8 mouse cellular contexts compared by ENCODE assay signal in the genomic region with DNA sequence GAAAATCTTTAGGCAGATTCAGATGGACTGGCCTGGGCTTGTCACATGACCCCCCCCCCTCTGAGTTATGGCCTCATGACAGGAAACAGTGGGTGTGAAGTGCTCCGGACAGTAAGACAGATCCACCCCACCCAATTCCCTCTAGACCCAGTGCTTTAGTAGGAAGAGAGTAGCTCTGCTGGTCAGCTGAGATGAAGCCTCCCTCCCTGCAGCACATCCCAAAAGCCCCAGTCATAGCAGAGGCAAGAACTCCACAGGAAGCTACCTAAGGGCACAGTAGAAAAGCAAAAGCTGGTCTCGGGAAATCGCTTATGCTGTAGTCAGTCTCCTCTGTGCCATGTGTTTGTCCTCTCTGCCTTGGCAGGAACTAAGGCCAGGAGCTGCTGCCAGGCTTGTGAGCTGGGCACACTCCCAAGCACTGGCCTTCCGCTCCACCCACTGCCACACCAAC. TPM values are rescaled to one million over a fixed set of nuclear protein-coding genes. Genes with fewer than 3 reads are reported as not detected.
A peak's percentile ranks its signal among the peaks of the same experiment; 100 is the strongest.
DNase-seq lines count a peak whose midpoint lies in the region; ATAC-seq lines count a peak whose summit lies in the region.
"Had no signal": no experiment of that assay in that cellular context is flagged by ENCODE, and none has a peak within 500 bp of the region (broad histone marks: within the 10 kb centered on the region; RNA-seq: fewer than 3 reads in every experiment).

No protein-coding gene starts in this region.

- peak overlapping the region; percentile 51; the same call in 1 of the 2 replicates for H3K27ac ChIP-seq in heart, embryonic 16.5 days (ENCODE audit: low read length)
- H3K27ac ChIP-seq: midbrain, embryonic 12.5 days had no signal

- peak; percentile 28 for DNase-seq in right cerebral cortex, adult 18-20 months
- no peak for DNase-seq in right cerebral cortex, postnatal 14 days
- peak; percentile 87 to 88 for DNase-seq in cerebellum, adult 18-20 months
- DNase-seq in left cerebral cortex, postnatal 10 days (ENCODE audit: extremely low spot score in 1 of 2, low spot score in 2 of 2): peak; percentile 13 to 19
- DNase-seq in embryo, embryonic 11 days: no peak
- no peak for DNase-seq in B cell, adult 2 months

- H3K4me3 ChIP-seq in heart, embryonic 16.5 days (ENCODE audit: low read length): no peak overlapping the region
- H3K4me3 ChIP-seq: midbrain, embryonic 12.5 days had no signal

- no peaks in the 10 kb centered on the region for H3K4me1 ChIP-seq in heart, embryonic 16.5 days (ENCODE audit: control insufficient read depth, insufficient read depth, low read length)
- H3K4me1 ChIP-seq: midbrain, embryonic 12.5 days had no signal

- H3K27me3 ChIP-seq in heart, embryonic 16.5 days (ENCODE audit: control insufficient read depth, insufficient read depth, low read length): no peaks in the 10 kb centered on the region
- H3K27me3 ChIP-seq: midbrain, embryonic 12.5 days had no signal

- H3K9me3 ChIP-seq in heart, embryonic 16.5 days (replicated peaks; ENCODE audit: control insufficient read depth, low read length): no peaks in the 10 kb centered on the region
- H3K9me3 ChIP-seq: midbrain, embryonic 12.5 days had no signal

- 71% methylated on average over 4 of the region's 4 CpGs for WGBS in heart, embryonic 16.5 days

- ATAC-seq in heart, embryonic 16.5 days (replicated peaks; ENCODE audit: extremely low read depth, insufficient read depth, low FRiP score): no peak

- 0 out of 2 replicates have a peak, but pooled peaks cover 2% of the 10 kb centered on the region for H3K36me3 ChIP-seq in heart, embryonic 16.5 days (ENCODE audit: control insufficient read depth, insufficient read depth)

- H3K9ac ChIP-seq in heart, embryonic 16.5 days (ENCODE audit: low read length): no peak overlapping the region
- H3K9ac ChIP-seq: midbrain, embryonic 12.5 days had no signal

- intact Hi-C loops in left cerebral cortex, postnatal 10 days (cut with DNase I): no loop called here

- H3K4me2 ChIP-seq in heart, embryonic 16.5 days (ENCODE audit: low read depth, low read length): no peak overlapping the region
- H3K4me2 ChIP-seq: midbrain, embryonic 12.5 days had no signal

RNA-seq across cellular contexts. Expression of a gene that starts 60.0 kb away (rescaled TPM):
- 4.9 and 5.3 TPM in 2 replicates for polyA plus RNA-seq in heart, embryonic 16.5 days (2015; fragmentation: Nextera tagmentation; extraction: Ambion mirVana)
- 1 to 10 TPM; 4.2 to 4.9 TPM for total RNA-seq in left cerebral cortex, postnatal 10 days (2021)

Comparison
In these comparisons a context has a peak if more than half of its experiments do, and no peak if none do; other contexts are left out.
1. DNase-seq: peak in right cerebral cortex, adult 18-20 months (single experiment), cerebellum, adult 18-20 months (2 of 2) and left cerebral cortex, postnatal 10 days (2 of 2); none in right cerebral cortex, postnatal 14 days (single experiment), embryo, embryonic 11 days (single experiment) and B cell, adult 2 months (0 of 2).